Mouse (Mus musculus) monocyte, adult 5-6 weeks (primary cell): ENCODE measurements around the gene Gatad2a. TPM values are rescaled to one million over a fixed set of nuclear protein-coding genes. Genes with fewer than 3 reads are reported as not detected.
A peak's percentile ranks its signal among the peaks of the same experiment; 100 is the strongest.
"Not testable (repeated sequence)": the region's sequence is repeated elsewhere in the genome, so short reads cannot be mapped to it uniquely, and the experiment has no call there.

Experiments used
- ATAC-seq: fragments of 153-309, 156-312 bp; replicated peaks from 2 replicates; pipeline ENCODE4 v1.8.0; 2017; ENCODE audit warnings: mild to moderate bottlenecking; ENCODE audit not compliant: low TSS enrichment, insufficient number of reproducible peaks, severe bottlenecking, poor library complexity, low FRiP score
- total RNA-seq: library from RNA; stranded (forward); fragments of 200-1000, 200-491, 200-594 nt; gene quantifications from 3 replicates; pipeline ENCODE4 v1.2.3, GENCODE M21; 2017

Gatad2a gene
- total RNA-seq = 65.6 to 93.7 TPM (median 68.3 TPM) in 3 replicates

- peak; percentile 93 for ATAC-seq
Observed at GRCm38 (mm10) chr8:69995776-69996588, at the start of gene Gatad2a. Gatad2a (minus strand) TSS chr8:69996384.

- ATAC-seq = no peak
Observed at GRCm38 (mm10) chr8:70043996-70044395, 47.8 kb upstream of the Gatad2a start.

GRCm38 (mm10) chr8:70042583-70043455 is 46.6 kb upstream of the Gatad2a start, which contains the start of the genes Mau2 and Sugp1:
Mau2 (minus strand) TSS chr8:70042734.
Sugp1 (plus strand) TSS chr8:70042813.
- peak; percentile 94 for ATAC-seq

GRCm38 (mm10) chr8:70041885-70042546 is 45.8 kb upstream of the Gatad2a start:
- ATAC-seq = peak; percentile 20; the same call in 1 of the 2 replicates

GRCm38 (mm10) chr8:70037994-70038393 is 41.8 kb upstream of the Gatad2a start:
- no peak for ATAC-seq

- no peak for ATAC-seq
Observed at GRCm38 (mm10) chr8:70030255-70030654, 34.1 kb upstream of the Gatad2a start.

GRCm38 (mm10) chr8:70026151-70026550 is 30.0 kb upstream of the Gatad2a start:
- ATAC-seq = no peak

GRCm38 (mm10) chr8:70023596-70023995 is 27.4 kb upstream of the Gatad2a start:
- ATAC-seq = no peak

GRCm38 (mm10) chr8:70015017-70015416 is 18.8 kb upstream of the Gatad2a start:
- no peak for ATAC-seq

GRCm38 (mm10) chr8:70012763-70013162 is 16.6 kb upstream of the Gatad2a start:
- ATAC-seq = no peak

- ATAC-seq = no peak
Observed at GRCm38 (mm10) chr8:70012350-70012749, 16.2 kb upstream of the Gatad2a start.

- not testable (repeated sequence) for ATAC-seq
Observed at GRCm38 (mm10) chr8:70010796-70011195, 14.6 kb upstream of the Gatad2a start.

GRCm38 (mm10) chr8:70005178-70005577 is 9.0 kb upstream of the Gatad2a start:
- no peak for ATAC-seq

- ATAC-seq = no peak
Observed at GRCm38 (mm10) chr8:70004345-70004744, 8.2 kb upstream of the Gatad2a start.

GRCm38 (mm10) chr8:70003204-70003657 is 7.0 kb upstream of the Gatad2a start:
- 0 out of 2 replicates have a peak, but pooled peaks have one; percentile 15 for ATAC-seq

GRCm38 (mm10) chr8:70001892-70002191 is 5.7 kb upstream of the Gatad2a start:
- not testable (repeated sequence) for ATAC-seq

- peak; percentile 77 for ATAC-seq
Observed at GRCm38 (mm10) chr8:70001176-70001891, 5.2 kb upstream of the Gatad2a start.

GRCm38 (mm10) chr8:70000226-70000625 is 4.0 kb upstream of the Gatad2a start:
- no peak for ATAC-seq
